Mouse (Mus musculus) hindbrain, embryonic 14.5 days (tissue): ENCODE measurements at regions not wholly inside any gene's neighbourhood (a gene's known extent, or its start where the extent isn't known, plus 50 kb on each side); places are given as distances from the start of the nearest gene placed in this dataset.

ENCODE experiments used
- ATAC-seq: fragments of 200-750 bp; cut with Nextera tagmentation; 2 replicates; pipeline ENCODE4 v1.8.0; 2017; ENCODE audit warnings: moderate number of reproducible peaks, mild to moderate bottlenecking, moderate TSS enrichment, moderate library complexity; ENCODE audit not compliant: low FRiP score
- DNase-seq: peaks from one replicate; pipeline ENCODE4 v3.0.0-alpha.2; 2015; ENCODE audit warnings: low spot score
- H3K27ac ChIP-seq: fragments of 300-500 bp; sonication (generic); 2 replicates; pipeline ENCODE4 v1.5.1; 2014; ENCODE audit warnings: mild to moderate bottlenecking, moderate library complexity
- H3K27me3 ChIP-seq: fragments of 300-500 bp; sonication (generic); 2 replicates; pipeline ENCODE4 v1.6.1; 2014; ENCODE audit warnings: mild to moderate bottlenecking, low read length, mixed read lengths; ENCODE audit not compliant: control insufficient read depth, insufficient read depth
- H3K36me3 ChIP-seq: fragments of 300-500 bp; sonication (generic); replicated peaks from 2 replicates; pipeline ENCODE4 v1.6.1; 2014; ENCODE audit not compliant: control insufficient read depth, insufficient read depth
- H3K4me1 ChIP-seq: fragments of 300-500 bp; sonication (generic); replicated peaks from 2 replicates; pipeline ENCODE4 v1.6.1; 2014; ENCODE audit warnings: antibody characterized with exemption, low read length, mixed read lengths; ENCODE audit not compliant: control insufficient read depth, insufficient read depth
- H3K4me2 ChIP-seq: fragments of 300-500 bp; sonication (generic); replicated peaks from 2 replicates; pipeline ENCODE4 v1.6.1; 2014; ENCODE audit warnings: mild to moderate bottlenecking, moderate library complexity
- H3K4me3 ChIP-seq: fragments of 300-500 bp; sonication (generic); replicated peaks from 2 replicates; pipeline ENCODE4 v1.5.1; 2014; ENCODE audit warnings: mild to moderate bottlenecking, low read length
- H3K9ac ChIP-seq: fragments of 300-500 bp; sonication (generic); 2 replicates; pipeline ENCODE4 v1.6.1; 2014
- H3K9me3 ChIP-seq: fragments of 300-500 bp; sonication (generic); 2 replicates; pipeline ENCODE4 v1.6.1; 2016; ENCODE audit warnings: low read length; ENCODE audit not compliant: control insufficient read depth
- WGBS: fragments of 180-500 bp; shearing (Covaris S2); extraction: QIAGEN DNeasy Blood & Tissue Kit; methylation state at CpG from one replicate; pipeline ENCODE4 v1.1.7; 2014; 5-methylcytosine and 5-hydroxymethylcytosine counted together

GRCm38 (mm10) chr15:19872611-19873010 lies 576.5 kb upstream of the Cdh12 start:
- Histone ChIP-seq H3K27ac (no peak overlapping the region), H3K4me2 (no peak overlapping the region), H3K27me3 (no peaks in the 10 kb centered on the region), H3K4me1 (no peaks in the 10 kb centered on the region), H3K36me3 (no peaks in the 10 kb centered on the region), H3K9ac (no peak overlapping the region), H3K9me3 (no peaks in the 10 kb centered on the region), H3K4me3 (no peak overlapping the region)
- 69% methylated on average over 2 of the region's 2 CpGs for WGBS
- ATAC-seq (no peak), DNase-seq (no peak)
